Mouse (Mus musculus) neural tube, embryonic 11.5 days (tissue): Measurements from ENCODE around the gene Tma16. TPM values are rescaled to one million over a fixed set of nuclear protein-coding genes. Genes with fewer than 3 reads are reported as not detected.

ENCODE experiments used
- ATAC-seq: fragments of 200-750 bp; cut with Nextera tagmentation; 2 replicates; pipeline ENCODE4 v1.8.0; 2017; ENCODE audit warnings: moderate number of reproducible peaks, mild to moderate bottlenecking, moderate TSS enrichment, moderate library complexity; ENCODE audit not compliant: insufficient read depth, low FRiP score, low TSS enrichment
- DNase-seq: peaks from one replicate; pipeline ENCODE4 v3.0.0-alpha.2; 2015; ENCODE audit warnings: low spot score
- H3K27ac ChIP-seq: fragments of 300-500 bp; sonication (generic); 2 replicates; pipeline ENCODE4 v1.5.1; 2014; ENCODE audit warnings: low read depth, mild to moderate bottlenecking, low read length
- H3K27me3 ChIP-seq: fragments of 300-500 bp; sonication (generic); 2 replicates; pipeline ENCODE4 v1.6.1; 2014; ENCODE audit warnings: mild to moderate bottlenecking, low read length, mixed read lengths; ENCODE audit not compliant: control insufficient read depth, insufficient read depth
- H3K36me3 ChIP-seq: fragments of 300-500 bp; sonication (generic); 2 replicates; pipeline ENCODE4 v1.6.1; 2014; ENCODE audit warnings: mild to moderate bottlenecking, low read length, moderate library complexity, mixed read lengths; ENCODE audit not compliant: control insufficient read depth, insufficient read depth
- H3K4me1 ChIP-seq: fragments of 300-500 bp; sonication (generic); 2 replicates; pipeline ENCODE4 v1.6.1; 2014; ENCODE audit warnings: low read length, mixed read lengths; ENCODE audit not compliant: control insufficient read depth, insufficient read depth
- H3K4me2 ChIP-seq: fragments of 300-500 bp; sonication (generic); 2 replicates; pipeline ENCODE4 v1.6.1; 2014; ENCODE audit warnings: low read depth, mild to moderate bottlenecking, moderate library complexity
- H3K4me3 ChIP-seq: fragments of 300-500 bp; sonication (generic); 2 replicates; pipeline ENCODE4 v1.5.1; 2014; ENCODE audit warnings: low read depth, low read length
- H3K9ac ChIP-seq: fragments of 300-500 bp; sonication (generic); 2 replicates; pipeline ENCODE4 v1.6.1; 2014; ENCODE audit warnings: mild to moderate bottlenecking, low read length
- H3K9me3 ChIP-seq: fragments of 300-500 bp; sonication (generic); 2 replicates; pipeline ENCODE4 v1.6.1; 2016; ENCODE audit warnings: low read length; ENCODE audit not compliant: control insufficient read depth
- whole genome bisulfite sequencing: fragments of 180-500 bp; shearing (Covaris S2); extraction: QIAGEN DNeasy Blood & Tissue Kit; methylation state at CpG from one replicate; pipeline ENCODE4 v1.1.7; 2014; 5-methylcytosine and 5-hydroxymethylcytosine counted together
- polyA plus RNA-seq: library from polyadenylated mRNA; unstranded; fragments of >200 nt; fragmentation: Nextera tagmentation; extraction: Ambion mirVana; gene quantifications from 2 replicates; pipeline ENCODE4 v1.2.1, GENCODE M21; 2014

The Tma16 gene
- polyA plus RNA-seq, 1 experiment from 2014 or later = 16.7 TPM

- Histone ChIP-seq H3K9ac (no peak overlapping the region), H3K4me1 (no peaks in the 10 kb centered on the region), H3K4me2 (no peak overlapping the region), H3K9me3 (no peaks in the 10 kb centered on the region), H3K4me3 (no peak overlapping the region), H3K27ac (no peak overlapping the region), H3K27me3 (no peaks in the 10 kb centered on the region), H3K36me3 (no peaks in the 10 kb centered on the region)
- WGBS = 85% methylated on average over 4 of the region's 4 CpGs
- ATAC-seq = no peak
- DNase-seq = no peak
Observed at GRCm38 (mm10) chr8:66438468-66438867, 47.9 kb downstream of the Tma16 start.

- WGBS = 73% methylated on average over 3 of the region's 3 CpGs
- H3K4me2 ChIP-seq = no peak overlapping the region
- ATAC-seq = no peak
- no peak overlapping the region for H3K9ac ChIP-seq
- no peaks in the 10 kb centered on the region for H3K4me1 ChIP-seq
- no peak for DNase-seq
- no peaks in the 10 kb centered on the region for H3K27me3 ChIP-seq
- H3K36me3 ChIP-seq = no peaks in the 10 kb centered on the region
- H3K9me3 ChIP-seq = no peaks in the 10 kb centered on the region
- H3K4me3 ChIP-seq = no peak overlapping the region
- no peak overlapping the region for H3K27ac ChIP-seq
Observed at GRCm38 (mm10) chr8:66437929-66438328, 48.4 kb downstream of the Tma16 start.

GRCm38 (mm10) chr8:66436804-66437203 is 49.5 kb downstream of the Tma16 start:
- Histone ChIP-seq H3K4me1 (no peaks in the 10 kb centered on the region), H3K36me3 (no peaks in the 10 kb centered on the region), H3K27ac (no peak overlapping the region), H3K9ac (no peak overlapping the region), H3K4me2 (no peak overlapping the region), H3K4me3 (no peak overlapping the region), H3K9me3 (no peaks in the 10 kb centered on the region), H3K27me3 (no peaks in the 10 kb centered on the region)
- WGBS = 100% methylated on average over 1 of the region's 1 CpGs
- ATAC-seq (no peak), DNase-seq (no peak)

DNA sequence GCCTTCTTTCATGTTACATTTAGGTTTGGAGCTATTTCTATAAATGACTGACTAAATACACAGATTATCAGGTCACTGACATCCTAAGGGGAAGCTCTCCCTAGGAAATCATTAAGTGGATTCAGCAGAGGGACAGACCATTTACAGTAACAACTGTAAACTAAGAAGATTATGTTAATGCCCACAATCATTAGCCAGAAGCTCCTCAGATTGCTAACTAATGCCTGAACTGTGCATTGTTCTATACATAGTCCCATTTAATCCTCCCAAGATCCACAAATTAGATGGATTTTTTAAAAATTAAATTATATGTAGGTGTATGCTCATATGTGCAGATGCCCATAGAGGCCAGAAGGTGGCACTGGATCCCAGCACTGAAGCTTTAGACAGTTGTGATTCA is 52.8 kb downstream of the Tma16 start:
- ATAC-seq (no peak), DNase-seq (no peak)
- Histone ChIP-seq H3K4me1 (no peaks in the 10 kb centered on the region), H3K9ac (no peak overlapping the region), H3K4me3 (no peak overlapping the region), H3K36me3 (no peaks in the 10 kb centered on the region), H3K27ac (no peak overlapping the region), H3K27me3 (no peaks in the 10 kb centered on the region), H3K4me2 (no peak overlapping the region), H3K9me3 (no peaks in the 10 kb centered on the region)

GRCm38 (mm10) chr8:66430639-66431038 is 55.7 kb downstream of the Tma16 start:
- Histone ChIP-seq H3K27me3 (no peaks in the 10 kb centered on the region), H3K9me3 (no peaks in the 10 kb centered on the region), H3K4me3 (no peak overlapping the region), H3K9ac (no peak overlapping the region), H3K27ac (no peak overlapping the region), H3K36me3 (no peaks in the 10 kb centered on the region), H3K4me1 (no peaks in the 10 kb centered on the region), H3K4me2 (no peak overlapping the region)
- ATAC-seq = no peak
- 88% methylated on average over 2 of the region's 2 CpGs for WGBS
- no peak for DNase-seq

Other genes starting within 250 kb of the Tma16 start
- gene Tktl2, start 25.2 kb upstream of the Tma16 start, polyA plus RNA-seq = not detected in 2 replicates
- 0.23 and 0.34 TPM in 2 replicates for gene Npy5r, start 201.6 kb upstream of the Tma16 start, polyA plus RNA-seq
- gene Npy1r, start 210.7 kb upstream of the Tma16 start, polyA plus RNA-seq = 1.4 and 1.8 TPM in 2 replicates